Mouse (Mus musculus) fibroblast of lung, adult 2 months (primary cell): ENCODE data around the gene Rnf166.

ENCODE experiments used
- DNase-seq: peaks from one replicate; pipeline ENCODE4 v3.0.0-alpha.2; 2011; ENCODE audit warnings: low read depth

Rnf166 gene

GRCm38 (mm10) chr8:122469965-122470364 lies 5.9 kb downstream of the Rnf166 start:
- DNase-seq: no peak

- DNase-seq: no peak
Measured at GRCm38 (mm10) chr8:122469407-122469806, 6.5 kb downstream of the Rnf166 start.

GRCm38 (mm10) chr8:122467816-122468215 lies 8.0 kb downstream of the Rnf166 start:
- DNase-seq: no peak

GRCm38 (mm10) chr8:122464985-122465384 lies 10.9 kb downstream of the Rnf166 start:
- DNase-seq: no peak

- no peak for DNase-seq
Measured at GRCm38 (mm10) chr8:122463651-122464640, 11.9 kb downstream of the Rnf166 start.

GRCm38 (mm10) chr8:122462510-122462909 lies 13.4 kb downstream of the Rnf166 start:
- DNase-seq: no peak

GRCm38 (mm10) chr8:122461473-122462148 lies 14.3 kb downstream of the Rnf166 start:
- DNase-seq: no peak

- DNase-seq: peak; percentile 51
Measured at GRCm38 (mm10) chr8:122460524-122461472, 15.1 kb downstream of the Rnf166 start, which contains the start of gene Snai3. Gene Snai3 (minus strand): TSS chr8:122460733.

- DNase-seq: no peak
Measured at GRCm38 (mm10) chr8:122459990-122460389, 15.9 kb downstream of the Rnf166 start.

- no peak for DNase-seq
Measured at GRCm38 (mm10) chr8:122459218-122459900, 16.5 kb downstream of the Rnf166 start.

GRCm38 (mm10) chr8:122457171-122457570 lies 18.7 kb downstream of the Rnf166 start:
- DNase-seq: no peak

GRCm38 (mm10) chr8:122454409-122454808 lies 21.5 kb downstream of the Rnf166 start:
- DNase-seq: no peak

GRCm38 (mm10) chr8:122452154-122452553 lies 23.7 kb downstream of the Rnf166 start:
- no peak for DNase-seq

- DNase-seq: no peak
Measured at GRCm38 (mm10) chr8:122451161-122451703, 24.6 kb downstream of the Rnf166 start.

GRCm38 (mm10) chr8:122445203-122445602 lies 30.7 kb downstream of the Rnf166 start:
- DNase-seq: no peak

- DNase-seq: peak; percentile 78
Measured at GRCm38 (mm10) chr8:122444058-122444748, 31.7 kb downstream of the Rnf166 start.

GRCm38 (mm10) chr8:122443262-122444006 lies 32.4 kb downstream of the Rnf166 start, which contains the start of gene Mvd:
Gene Mvd (minus strand): TSS chr8:122443422.
- peak; percentile 100 for DNase-seq

GRCm38 (mm10) chr8:122442781-122443180 lies 33.1 kb downstream of the Rnf166 start:
- DNase-seq: no peak

- DNase-seq: no peak
Measured at GRCm38 (mm10) chr8:122442356-122442755, 33.5 kb downstream of the Rnf166 start.
